Mouse (Mus musculus) cerebellum, adult 8-10 months (tissue): ENCODE data around the gene Btnl10.

ENCODE experiments used
- DNase-seq: peaks from one replicate; pipeline ENCODE4 v3.0.0; 2022

The Btnl10 gene

GRCm38 (mm10) chr11:58917745-58918366 lies at the start of gene Btnl10:
TSS of gene Btnl10 (plus strand) at chr11:58917908.
- DNase-seq = no peak

- DNase-seq = no peak
Measured at GRCm38 (mm10) chr11:58867954-58868330, 49.8 kb upstream of the Btnl10 start.

- DNase-seq = no peak
Measured at GRCm38 (mm10) chr11:58870961-58871360, 46.7 kb upstream of the Btnl10 start.

- no peak for DNase-seq
Measured at GRCm38 (mm10) chr11:58883756-58884155, 34.0 kb upstream of the Btnl10 start.

- DNase-seq = no peak
Measured at GRCm38 (mm10) chr11:58890511-58890910, 27.2 kb upstream of the Btnl10 start.

GRCm38 (mm10) chr11:58894456-58894855 lies 23.3 kb upstream of the Btnl10 start:
- no peak for DNase-seq

DNA sequence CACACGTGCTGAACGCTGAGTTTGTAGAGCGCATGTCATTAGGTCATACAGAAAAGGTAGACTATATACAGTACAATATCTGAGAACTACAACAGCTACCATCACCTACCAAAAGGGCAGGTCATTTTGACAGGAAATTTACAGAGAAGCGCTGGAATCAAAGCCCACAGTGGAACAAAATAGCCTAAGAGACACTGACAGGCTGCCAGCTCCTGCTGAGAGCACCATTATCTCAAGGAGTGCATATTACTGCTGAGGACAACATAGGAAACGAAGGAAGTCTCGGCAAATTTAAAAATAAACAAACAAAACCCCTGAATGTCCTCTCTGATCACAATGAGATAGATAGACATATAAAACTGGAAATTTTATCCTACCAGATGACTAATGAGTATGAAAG lies 20.2 kb upstream of the Btnl10 start:
- no peak for DNase-seq

DNA sequence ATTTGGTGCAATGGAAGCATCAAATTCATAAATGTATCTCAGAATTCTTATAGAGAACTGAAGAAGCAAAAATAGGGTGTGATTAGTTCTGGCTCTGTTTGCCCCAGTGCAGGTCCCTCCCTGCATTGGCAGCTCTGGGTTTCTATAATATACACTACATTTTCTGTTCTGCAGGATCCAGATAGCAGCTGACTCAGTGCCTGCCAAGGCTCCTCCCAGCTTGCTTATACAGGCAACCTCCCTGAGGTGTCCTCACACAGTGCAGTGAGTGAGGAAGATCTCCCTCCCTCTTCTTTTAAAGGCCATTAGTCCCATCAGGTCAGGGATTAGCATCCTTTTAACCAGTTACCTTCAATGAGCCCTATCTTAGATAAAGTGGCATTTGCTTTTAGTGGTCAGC lies 16.6 kb upstream of the Btnl10 start:
- DNase-seq = no peak

DNA sequence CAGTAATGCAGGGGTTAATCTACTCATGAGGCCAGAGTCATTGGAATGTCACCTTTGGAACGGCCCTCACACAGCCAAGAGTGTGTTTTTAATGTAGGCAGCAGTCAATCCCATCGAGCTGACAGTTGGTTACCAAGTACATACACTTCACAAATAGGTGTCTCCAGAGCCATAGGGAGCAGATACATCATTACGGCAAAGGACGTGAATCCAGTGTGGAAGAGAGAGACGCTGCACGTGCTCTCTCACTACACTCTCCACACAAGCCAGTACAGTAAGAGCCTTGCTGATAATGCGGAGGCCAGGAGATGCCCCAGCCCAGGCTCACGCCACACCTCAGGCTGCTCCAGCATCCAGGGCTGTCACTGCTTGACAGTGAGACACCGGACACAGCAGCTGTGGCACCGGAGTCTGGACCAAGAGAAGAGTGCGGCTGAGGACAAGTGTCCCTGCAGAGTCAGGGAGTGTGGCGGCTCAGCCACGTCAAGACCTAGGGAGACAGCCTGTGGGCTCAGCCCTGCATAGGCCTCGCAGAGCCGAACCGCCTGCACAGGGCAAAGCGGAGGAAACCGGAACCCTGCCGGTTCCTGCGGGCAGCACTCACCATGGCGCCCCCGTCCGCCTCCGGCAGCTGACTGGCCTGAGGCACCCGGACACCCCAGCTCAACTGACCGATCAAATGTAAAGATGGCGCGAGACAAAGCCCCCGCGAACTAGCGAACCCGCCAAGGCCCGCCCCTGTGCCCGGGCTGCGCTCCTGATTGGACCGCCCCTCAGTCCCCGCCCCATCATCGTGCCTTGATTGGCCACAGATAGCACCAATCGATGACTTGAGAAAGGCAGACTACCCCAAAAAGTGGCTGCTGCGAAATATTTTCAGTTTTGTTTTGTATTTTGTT lies 13.9 kb upstream of the Btnl10 start, which contains the start of gene Zfp39:
TSS of gene Zfp39 (minus strand) at position 715 of the 899 bp plus-strand sequence.
- DNase-seq = peak; percentile 97

- no peak for DNase-seq
Measured at GRCm38 (mm10) chr11:58904410-58904718, 13.3 kb upstream of the Btnl10 start.

- DNase-seq = no peak
Measured at GRCm38 (mm10) chr11:58904838-58905237, 12.9 kb upstream of the Btnl10 start.

- no peak for DNase-seq
Measured at GRCm38 (mm10) chr11:58913776-58914175, 3.9 kb upstream of the Btnl10 start.

- peak; percentile 40 for DNase-seq
Measured at GRCm38 (mm10) chr11:58914461-58915028, 3.2 kb upstream of the Btnl10 start.

DNA sequence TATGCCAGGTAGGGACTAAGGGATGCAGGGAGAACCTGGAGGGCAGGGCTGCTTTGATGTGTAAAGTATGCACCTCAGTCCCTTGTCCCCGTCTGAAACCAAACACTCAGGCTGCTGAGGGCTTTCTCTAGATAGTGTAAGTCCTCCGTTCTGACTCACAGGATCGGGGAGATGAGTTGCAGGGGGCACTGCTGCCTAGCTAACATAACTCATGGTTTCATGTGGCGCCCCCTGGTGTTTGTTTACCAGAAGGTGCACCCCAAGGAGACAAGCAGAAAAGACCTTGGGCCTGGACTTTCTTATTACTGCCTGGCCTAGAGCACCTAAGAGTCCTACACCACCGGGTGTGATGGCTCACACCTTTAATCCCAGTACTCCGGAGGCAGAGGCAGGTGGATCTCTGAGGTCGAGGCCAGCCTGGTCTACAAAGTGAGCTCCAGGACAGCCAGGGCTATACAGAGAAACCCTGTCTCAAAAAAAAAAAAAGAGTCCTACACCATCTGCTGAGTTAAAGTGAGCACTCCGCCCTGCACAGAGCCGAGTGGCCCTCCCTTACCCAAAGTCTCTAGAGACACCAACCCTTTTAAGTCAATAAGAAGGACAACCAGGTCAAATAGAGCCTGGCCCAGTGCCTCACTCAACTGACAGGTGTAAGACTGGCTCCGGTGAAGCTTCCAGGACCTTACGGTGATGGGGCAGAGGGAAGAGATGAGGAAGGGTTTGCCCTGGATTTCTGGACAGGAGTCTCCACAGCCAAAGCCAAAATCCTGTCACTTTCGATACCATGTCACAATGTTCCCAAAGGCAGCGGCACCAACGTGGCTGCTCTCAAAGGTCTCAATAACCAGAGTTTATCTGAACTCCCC lies 596 bp upstream of the Btnl10 start:
- DNase-seq = no peak

DNA sequence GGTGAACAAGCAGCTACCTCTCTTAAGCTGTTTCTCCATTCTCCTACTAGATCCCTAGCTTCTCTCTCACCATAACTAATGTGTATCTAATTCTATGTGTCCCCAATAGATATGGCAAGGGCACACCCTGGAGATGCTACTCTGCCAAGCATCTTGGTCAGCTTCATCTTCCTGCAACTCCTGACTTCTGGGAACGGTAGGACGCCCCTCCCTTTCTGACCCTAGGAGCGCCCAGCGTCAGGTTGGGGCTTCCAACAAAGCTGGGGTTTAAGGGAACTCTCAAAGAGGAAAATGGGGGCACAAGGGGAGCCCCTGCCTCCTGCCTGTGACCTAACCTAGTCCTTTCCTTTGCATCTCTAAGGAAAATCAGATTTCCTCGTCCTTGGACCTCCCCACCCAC lies 1.1 kb downstream of the Btnl10 start:
- DNase-seq = no peak

DNA sequence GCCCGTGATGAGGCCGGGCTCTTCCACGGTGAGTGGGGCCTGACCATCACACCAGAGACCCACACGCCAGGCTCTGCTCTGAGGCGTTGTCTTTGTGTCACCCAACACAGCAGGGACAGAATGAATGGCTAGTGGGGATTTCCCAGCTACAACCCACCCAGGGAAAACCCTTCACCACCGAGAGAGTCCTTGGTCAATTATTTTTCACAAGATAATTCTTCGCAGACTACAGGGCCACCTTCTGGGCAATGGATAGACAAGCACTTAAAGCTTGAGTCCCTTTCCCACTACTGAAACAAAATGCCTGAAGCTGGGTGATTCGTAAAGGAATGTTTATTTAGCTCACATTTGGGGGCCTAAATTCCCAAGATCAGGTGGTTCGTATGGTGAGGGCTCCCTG lies 4.7 kb downstream of the Btnl10 start:
- no peak for DNase-seq

DNA sequence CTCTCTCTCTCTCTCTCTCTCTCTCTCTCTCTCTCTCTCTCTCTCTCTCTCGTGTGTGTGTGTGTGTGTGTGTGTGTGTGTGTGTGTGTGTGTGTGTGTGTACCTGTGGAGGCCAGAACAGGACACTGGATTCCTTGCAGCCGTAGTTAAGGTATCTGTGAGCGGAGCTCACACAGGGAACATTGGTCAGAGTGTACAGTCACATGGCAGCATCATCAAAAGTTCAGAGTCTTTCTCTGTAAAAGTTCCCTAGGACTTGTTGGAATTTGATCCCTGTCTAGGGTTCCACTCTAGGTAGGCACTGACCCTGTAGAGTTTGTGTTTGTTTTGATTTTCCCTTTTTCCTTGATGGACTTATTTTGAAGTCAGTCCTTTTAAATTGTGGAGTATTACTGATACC lies 8.9 kb downstream of the Btnl10 start:
- no peak for DNase-seq

DNA sequence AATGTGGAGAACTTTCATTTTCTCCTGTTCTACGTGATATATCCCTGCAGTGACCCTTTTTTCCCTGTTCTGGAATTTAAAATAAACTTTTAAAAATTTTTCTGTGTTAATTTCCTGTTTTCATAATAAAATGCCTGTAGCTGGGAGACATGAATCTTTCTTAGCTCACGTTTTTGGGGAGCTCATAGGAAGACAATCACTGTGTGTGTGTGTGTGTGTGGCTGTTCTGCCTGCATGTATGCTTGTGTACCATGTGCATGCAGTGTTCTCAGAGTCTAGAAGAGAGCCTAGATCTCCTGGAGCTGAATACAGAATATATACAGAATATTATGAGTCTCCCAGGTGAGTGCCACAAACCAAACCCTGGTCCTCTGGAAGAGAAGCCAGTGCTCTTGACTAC lies 9.3 kb downstream of the Btnl10 start:
- DNase-seq = no peak

GRCm38 (mm10) chr11:58927790-58928651 lies 10.3 kb downstream of the Btnl10 start:
- peak; percentile 52 for DNase-seq

- DNase-seq = no peak
Measured at GRCm38 (mm10) chr11:58929055-58929454, 11.3 kb downstream of the Btnl10 start.

DNA sequence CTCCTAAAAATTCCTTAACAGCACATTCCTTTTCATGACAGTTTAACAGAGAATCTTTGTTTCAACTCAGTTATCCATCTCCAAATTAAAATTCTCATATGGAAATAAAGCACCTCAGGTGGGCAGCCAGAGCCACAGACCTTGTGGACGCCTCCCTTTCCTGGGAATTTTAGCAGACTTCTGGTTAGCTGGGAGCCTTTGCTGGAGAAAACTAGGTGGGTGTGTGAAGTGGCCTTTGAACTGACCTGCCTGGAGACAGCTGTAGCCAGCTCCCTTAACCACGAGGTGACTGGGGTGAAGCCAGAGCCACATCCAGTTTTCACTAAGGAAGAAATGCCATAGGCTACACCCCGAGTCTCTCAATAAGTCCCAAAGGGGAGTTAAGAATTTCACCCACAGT lies 11.9 kb downstream of the Btnl10 start:
- no peak for DNase-seq

DNA sequence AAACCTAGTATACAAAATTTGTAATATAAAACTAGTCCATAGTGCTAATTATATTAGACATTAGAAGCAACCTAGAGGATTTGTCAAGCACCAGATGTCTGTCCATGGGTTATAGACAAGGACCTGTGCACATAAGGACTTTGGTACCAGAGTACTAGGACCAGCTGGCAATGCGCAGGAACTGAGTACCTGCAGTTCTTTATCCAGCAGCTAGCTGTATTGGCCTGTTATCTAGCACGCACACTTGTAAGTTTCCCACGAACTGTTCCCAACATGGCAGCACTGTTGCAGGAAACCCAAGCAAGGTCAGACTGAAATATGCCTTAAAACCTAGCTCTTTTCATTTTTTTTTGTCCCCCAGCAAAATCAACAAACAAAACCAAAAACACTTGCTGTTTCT lies 12.5 kb downstream of the Btnl10 start:
- DNase-seq = no peak
